Mouse (Mus musculus) skeletal muscle tissue, adult 2 months (tissue): Measurements from ENCODE around the gene Ttc39b.

Source experiments
- DNase-seq: peaks from one replicate; pipeline ENCODE4 v3.0.0-alpha.2; 2012; ENCODE audit warnings: low read depth, low spot score

Gene Ttc39b

GRCm38 (mm10) chr4:83232315-83232880 lies 91.7 kb downstream of the Ttc39b start:
- DNase-seq, result no peak

- no peak for DNase-seq
Observed at GRCm38 (mm10) chr4:83228664-83229283, 95.3 kb downstream of the Ttc39b start.

GRCm38 (mm10) chr4:83228073-83228472 lies 96.0 kb downstream of the Ttc39b start:
- no peak for DNase-seq

GRCm38 (mm10) chr4:83225633-83226360 lies 98.3 kb downstream of the Ttc39b start:
- no peak for DNase-seq

- DNase-seq, result no peak
Observed at GRCm38 (mm10) chr4:83224242-83224641, 99.8 kb downstream of the Ttc39b start.

GRCm38 (mm10) chr4:83223197-83223596 lies 100.9 kb downstream of the Ttc39b start:
- DNase-seq, result no peak

- DNase-seq, result no peak
Observed at GRCm38 (mm10) chr4:83220761-83221557, 103.1 kb downstream of the Ttc39b start.

- no peak for DNase-seq
Observed at GRCm38 (mm10) chr4:83219253-83219652, 104.8 kb downstream of the Ttc39b start.

- DNase-seq, result no peak
Observed at GRCm38 (mm10) chr4:83217128-83217527, 106.9 kb downstream of the Ttc39b start.

GRCm38 (mm10) chr4:83216381-83216780 lies 107.7 kb downstream of the Ttc39b start:
- no peak for DNase-seq

- DNase-seq, result no peak
Observed at GRCm38 (mm10) chr4:83215776-83216175, 108.3 kb downstream of the Ttc39b start.

- no peak for DNase-seq
Observed at GRCm38 (mm10) chr4:83214822-83215558, 109.1 kb downstream of the Ttc39b start.

GRCm38 (mm10) chr4:83213752-83214151 lies 110.3 kb downstream of the Ttc39b start:
- DNase-seq, result no peak

GRCm38 (mm10) chr4:83211709-83212108 lies 112.3 kb downstream of the Ttc39b start:
- no peak for DNase-seq

GRCm38 (mm10) chr4:83210437-83210836 lies 113.6 kb downstream of the Ttc39b start:
- no peak for DNase-seq

- no peak for DNase-seq
Observed at GRCm38 (mm10) chr4:83206803-83207586, 117.1 kb downstream of the Ttc39b start.

GRCm38 (mm10) chr4:83206416-83206802 lies 117.6 kb downstream of the Ttc39b start:
- no peak for DNase-seq

GRCm38 (mm10) chr4:83199391-83199790 lies 124.7 kb downstream of the Ttc39b start:
- DNase-seq, result no peak

GRCm38 (mm10) chr4:83198123-83198522 lies 125.9 kb downstream of the Ttc39b start:
- no peak for DNase-seq

- no peak for DNase-seq
Observed at GRCm38 (mm10) chr4:83189736-83190135, 134.3 kb downstream of the Ttc39b start.

GRCm38 (mm10) chr4:83187324-83187723 lies 136.7 kb downstream of the Ttc39b start:
- no peak for DNase-seq
